Mouse (Mus musculus) myocyte (in vitro differentiated cells): Measurements from ENCODE around the gene Dalrd3. TPM values are rescaled to one million over a fixed set of nuclear protein-coding genes. Genes with fewer than 3 reads are reported as not detected.

Experiments
- H3K27me3 ChIP-seq: one replicate; pipeline ENCODE4 v1.6.1; 2011; ENCODE audit not compliant: control insufficient read depth, insufficient read depth, insufficient read length
- H3K36me3 ChIP-seq: one replicate; pipeline ENCODE4 v1.6.1; 2011; ENCODE audit not compliant: control insufficient read depth, insufficient read depth
- H3K4me2 ChIP-seq: one replicate; pipeline ENCODE4 v1.6.1; 2011; ENCODE audit warnings: low read depth, control low read depth
- H3K4me3 ChIP-seq: one replicate; pipeline ENCODE4 v1.5.1; 2011; ENCODE audit warnings: mild to moderate bottlenecking, control low read depth, moderate library complexity
- H3K79me2 ChIP-seq: one replicate; pipeline ENCODE4 v1.6.1; 2011; ENCODE audit not compliant: control insufficient read depth, insufficient read depth
- H3ac ChIP-seq: one replicate; pipeline ENCODE4 v1.6.1; 2011; ENCODE audit not compliant: control insufficient read depth, insufficient read length
- CEBPB ChIP-seq: IDR thresholded peaks from 2 replicates; pipeline ENCODE4 v1.6.1; 2011; ENCODE audit warnings: mild to moderate bottlenecking, moderate library complexity; ENCODE audit not compliant: poor library complexity, insufficient read depth, severe bottlenecking
- E2F4 ChIP-seq: IDR thresholded peaks from one replicate; pipeline ENCODE4 v1.6.1; 2011; ENCODE audit warnings: mild to moderate bottlenecking, control low read depth, moderate library complexity; ENCODE audit not compliant: insufficient read depth
- MAX ChIP-seq: IDR thresholded peaks from one replicate; pipeline ENCODE4 v1.6.1; 2011; ENCODE audit warnings: low read depth, mild to moderate bottlenecking, control low read depth
- MYOD1 ChIP-seq, 3 experiments: IDR thresholded peaks; one replicate each; pipeline ENCODE4 v1.6.1; 2011; ENCODE audit warnings: control low read depth in 2 of 3, low read depth in 2 of 3, mild to moderate bottlenecking in 2 of 3, moderate library complexity in 1 of 3; ENCODE audit not compliant: insufficient read length in 2 of 3, control insufficient read depth in 1 of 3
- MYOG ChIP-seq, 3 experiments: IDR thresholded peaks; one replicate each; pipeline ENCODE4 v1.6.1; 2011; ENCODE audit warnings: control low read depth in 2 of 3, low read depth in 2 of 3, mild to moderate bottlenecking in 2 of 3; ENCODE audit not compliant: insufficient read length in 2 of 3, control insufficient read depth in 1 of 3, insufficient read depth in 1 of 3
- POLR2A ChIP-seq: IDR thresholded peaks from one replicate; pipeline ENCODE4 v1.6.1; 2011; ENCODE audit warnings: low read depth, mild to moderate bottlenecking, control low read depth, moderate library complexity; ENCODE audit not compliant: insufficient read length
- POLR2AphosphoS2 ChIP-seq: IDR thresholded peaks from one replicate; pipeline ENCODE4 v1.6.1; 2011; ENCODE audit warnings: low read depth, control low read depth; ENCODE audit not compliant: insufficient read length
- REST ChIP-seq: IDR thresholded peaks from one replicate; pipeline ENCODE4 v1.6.1; 2011; ENCODE audit warnings: mild to moderate bottlenecking, control low read depth, moderate library complexity; ENCODE audit not compliant: insufficient read depth, insufficient read length
- SRF ChIP-seq: IDR thresholded peaks from one replicate; pipeline ENCODE4 v1.6.1; 2011; ENCODE audit warnings: low read depth; ENCODE audit not compliant: control insufficient read depth, insufficient read length
- TCF12 ChIP-seq: IDR thresholded peaks from one replicate; pipeline ENCODE4 v1.6.1; 2011; ENCODE audit warnings: mild to moderate bottlenecking, control low read depth; ENCODE audit not compliant: poor library complexity, insufficient read depth, severe bottlenecking
- TCF3 ChIP-seq: IDR thresholded peaks from one replicate; pipeline ENCODE4 v1.6.1; 2011; ENCODE audit warnings: low read depth, control low read depth; ENCODE audit not compliant: insufficient read length
- USF1 ChIP-seq: IDR thresholded peaks from one replicate; pipeline ENCODE4 v1.6.1; 2011; ENCODE audit warnings: low read depth, mild to moderate bottlenecking, control low read depth, moderate library complexity
- polyA plus RNA-seq: library from polyadenylated mRNA; unstranded; fragments of >200 nt; fragmentation: generic; extraction: Trizol; gene quantifications from one replicate; pipeline ENCODE4 v1.2.1, GENCODE M21; 2012; ENCODE audit warnings: missing spikeins

Gene Dalrd3
- 50.2 TPM for polyA plus RNA-seq

GRCm38 (mm10) chr9:108569381-108570206 is at the start of gene Dalrd3:
TSS of gene Dalrd3 (plus strand) at chr9:108569886.
- Histone ChIP-seq H3K27me3 (no peaks in the 10 kb centered on the region), H3ac (no peak within 1 kb of the TSS), H3K4me2 (peak within 1 kb of the TSS; percentile 99), H3K36me3 (peaks cover 13% of the 10 kb centered on the region), H3K4me3 (peak within 1 kb of the TSS; percentile 82), H3K79me2 (no peaks in the 10 kb centered on the region)
- no peak for TF ChIP-seq MAX
- no peak for TF ChIP-seq MYOG (IDR thresholded peaks at IDR 0.05; ENCODE audit: control insufficient read depth in 1 of 3, insufficient read depth in 1 of 3, insufficient read length in 2 of 3, low read depth in 2 of 3)
- TF ChIP-seq CEBPB: no peak
- no peak for TF ChIP-seq E2F4
- no peak for TF ChIP-seq TCF12
- no peak for TF ChIP-seq USF1
- no peak for TF ChIP-seq TCF3
- TF ChIP-seq POLR2AphosphoS2: peak; percentile 74
- peak; percentile 55 for TF ChIP-seq POLR2A
- TF ChIP-seq MYOD1 (IDR thresholded peaks at IDR 0.05; ENCODE audit: control insufficient read depth in 1 of 3, insufficient read length in 2 of 3, low read depth in 2 of 3): no peak
- TF ChIP-seq REST: no peak
- no peak for TF ChIP-seq SRF

GRCm38 (mm10) chr9:108521604-108522003 is 48.1 kb upstream of the Dalrd3 start:
- Histone ChIP-seq H3K36me3 (peaks cover 3% of the 10 kb centered on the region), H3K4me3 (no peak overlapping the region), H3K4me2 (peak overlapping the region; percentile 30), H3K79me2 (peaks cover 89% of the 10 kb centered on the region), H3ac (no peak overlapping the region), H3K27me3 (no peaks in the 10 kb centered on the region)
- no peak for TF ChIP-seq CEBPB
- no peak for TF ChIP-seq USF1
- TF ChIP-seq MAX: no peak
- TF ChIP-seq SRF: no peak
- no peak for TF ChIP-seq MYOG (IDR thresholded peaks at IDR 0.05; ENCODE audit: control insufficient read depth in 1 of 3, insufficient read depth in 1 of 3, insufficient read length in 2 of 3, low read depth in 2 of 3)
- no peak for TF ChIP-seq POLR2AphosphoS2
- TF ChIP-seq TCF3: no peak
- no peak for TF ChIP-seq TCF12
- TF ChIP-seq POLR2A: no peak
- TF ChIP-seq MYOD1 (IDR thresholded peaks at IDR 0.05; ENCODE audit: control insufficient read depth in 1 of 3, insufficient read length in 2 of 3, low read depth in 2 of 3): no peak
- TF ChIP-seq E2F4: no peak
- no peak for TF ChIP-seq REST

- Histone ChIP-seq H3K4me3 (no peak overlapping the region), H3K27me3 (no peaks in the 10 kb centered on the region), H3K36me3 (peaks cover 12% of the 10 kb centered on the region), H3K79me2 (peaks cover 100% of the 10 kb centered on the region), H3K4me2 (no peak overlapping the region), H3ac (no peak overlapping the region)
- no peak for TF ChIP-seq TCF3
- no peak for TF ChIP-seq POLR2AphosphoS2
- no peak for TF ChIP-seq SRF
- no peak for TF ChIP-seq CEBPB
- no peak for TF ChIP-seq REST
- TF ChIP-seq POLR2A: no peak
- no peak for TF ChIP-seq MYOG (IDR thresholded peaks at IDR 0.05; ENCODE audit: control insufficient read depth in 1 of 3, insufficient read depth in 1 of 3, insufficient read length in 2 of 3, low read depth in 2 of 3)
- no peak for TF ChIP-seq MYOD1 (IDR thresholded peaks at IDR 0.05; ENCODE audit: control insufficient read depth in 1 of 3, insufficient read length in 2 of 3, low read depth in 2 of 3)
- no peak for TF ChIP-seq USF1
- TF ChIP-seq MAX: no peak
- TF ChIP-seq E2F4: no peak
- no peak for TF ChIP-seq TCF12
Observed at GRCm38 (mm10) chr9:108523341-108523740, 46.3 kb upstream of the Dalrd3 start.

GRCm38 (mm10) chr9:108525400-108525799 is 44.3 kb upstream of the Dalrd3 start:
- no peak overlapping the region for H3K4me2 ChIP-seq
- H3ac ChIP-seq: no peak overlapping the region
- H3K4me3 ChIP-seq: no peak overlapping the region
- no peaks in the 10 kb centered on the region for H3K27me3 ChIP-seq
- H3K79me2 ChIP-seq: peaks cover 85% of the 10 kb centered on the region
- TF ChIP-seq TCF12: no peak
- no peak for TF ChIP-seq POLR2A
- no peak for TF ChIP-seq MYOD1 (IDR thresholded peaks at IDR 0.05; ENCODE audit: control insufficient read depth in 1 of 3, insufficient read length in 2 of 3, low read depth in 2 of 3)
- no peak for TF ChIP-seq REST
- TF ChIP-seq USF1: no peak
- no peak for TF ChIP-seq SRF
- TF ChIP-seq POLR2AphosphoS2: no peak
- no peak for TF ChIP-seq MYOG (IDR thresholded peaks at IDR 0.05; ENCODE audit: control insufficient read depth in 1 of 3, insufficient read depth in 1 of 3, insufficient read length in 2 of 3, low read depth in 2 of 3)
- no peak for TF ChIP-seq CEBPB
- TF ChIP-seq E2F4: no peak
- H3K36me3 ChIP-seq: peaks cover 32% of the 10 kb centered on the region
